Mouse (Mus musculus) adrenal gland, adult (tissue): Measurements from ENCODE around the gene Lcp1.

Source experiments
- DNase-seq, 2 experiments: peaks; one replicate each; pipeline ENCODE4 v3.0.0; 2022 to 2023; ENCODE audit warnings: low spot score in 1 of 2; ENCODE audit not compliant: inconsistent age in 2 of 2

Lcp1 gene

GRCm38 (mm10) chr14:75175781-75176180 lies 44.9 kb downstream of the Lcp1 start:
- DNase-seq = no peak

- DNase-seq = peak in 1 of 2 experiments; percentile 41
Measured at GRCm38 (mm10) chr14:75176425-75177045, 45.6 kb downstream of the Lcp1 start.

GRCm38 (mm10) chr14:75177400-75177799 lies 46.5 kb downstream of the Lcp1 start:
- DNase-seq = no peak

GRCm38 (mm10) chr14:75178384-75178793 lies 47.5 kb downstream of the Lcp1 start:
- no peak for DNase-seq

GRCm38 (mm10) chr14:75178801-75179211 lies 47.9 kb downstream of the Lcp1 start:
- DNase-seq = no peak

GRCm38 (mm10) chr14:75179255-75179963 lies 48.5 kb downstream of the Lcp1 start:
- DNase-seq = no peak

GRCm38 (mm10) chr14:75180551-75180978 lies 49.7 kb downstream of the Lcp1 start:
- DNase-seq = peak in 1 of 2 experiments; percentile 33

- DNase-seq = no peak
Measured at GRCm38 (mm10) chr14:75181062-75181935, 50.4 kb downstream of the Lcp1 start.

- no peak for DNase-seq
Measured at GRCm38 (mm10) chr14:75182378-75182777, 51.5 kb downstream of the Lcp1 start.

- no peak for DNase-seq
Measured at GRCm38 (mm10) chr14:75182831-75183230, 51.9 kb downstream of the Lcp1 start.

- no peak for DNase-seq
Measured at GRCm38 (mm10) chr14:75184069-75184790, 53.3 kb downstream of the Lcp1 start.

GRCm38 (mm10) chr14:75185796-75186594 lies 55.1 kb downstream of the Lcp1 start:
- no peak for DNase-seq

- DNase-seq = no peak
Measured at GRCm38 (mm10) chr14:75186858-75187415, 56.0 kb downstream of the Lcp1 start.

- no peak for DNase-seq
Measured at GRCm38 (mm10) chr14:75188521-75188920, 57.6 kb downstream of the Lcp1 start.

- DNase-seq = no peak
Measured at GRCm38 (mm10) chr14:75189031-75189430, 58.1 kb downstream of the Lcp1 start.

GRCm38 (mm10) chr14:75190683-75191082 lies 59.8 kb downstream of the Lcp1 start:
- DNase-seq = no peak

- no peak for DNase-seq
Measured at GRCm38 (mm10) chr14:75192427-75192826, 61.5 kb downstream of the Lcp1 start.

GRCm38 (mm10) chr14:75192858-75193257 lies 62.0 kb downstream of the Lcp1 start:
- DNase-seq = no peak

GRCm38 (mm10) chr14:75195530-75195929 lies 64.6 kb downstream of the Lcp1 start:
- no peak for DNase-seq

- DNase-seq = peak; percentile 23 to 76
Measured at GRCm38 (mm10) chr14:75197027-75197426, 66.1 kb downstream of the Lcp1 start.
